Mouse (Mus musculus): Measurements from ENCODE around the gene Ugt1a8. TPM values are rescaled to one million over a fixed set of nuclear protein-coding genes. Genes with fewer than 3 reads are reported as not detected.
"Not testable (repeated sequence)": the region's sequence is repeated elsewhere in the genome, so short reads cannot be mapped to it uniquely, and the experiment has no call there.

Gene Ugt1a8
- polyA plus RNA-seq, 1 experiment from 2014 or later = not detected

DNA sequence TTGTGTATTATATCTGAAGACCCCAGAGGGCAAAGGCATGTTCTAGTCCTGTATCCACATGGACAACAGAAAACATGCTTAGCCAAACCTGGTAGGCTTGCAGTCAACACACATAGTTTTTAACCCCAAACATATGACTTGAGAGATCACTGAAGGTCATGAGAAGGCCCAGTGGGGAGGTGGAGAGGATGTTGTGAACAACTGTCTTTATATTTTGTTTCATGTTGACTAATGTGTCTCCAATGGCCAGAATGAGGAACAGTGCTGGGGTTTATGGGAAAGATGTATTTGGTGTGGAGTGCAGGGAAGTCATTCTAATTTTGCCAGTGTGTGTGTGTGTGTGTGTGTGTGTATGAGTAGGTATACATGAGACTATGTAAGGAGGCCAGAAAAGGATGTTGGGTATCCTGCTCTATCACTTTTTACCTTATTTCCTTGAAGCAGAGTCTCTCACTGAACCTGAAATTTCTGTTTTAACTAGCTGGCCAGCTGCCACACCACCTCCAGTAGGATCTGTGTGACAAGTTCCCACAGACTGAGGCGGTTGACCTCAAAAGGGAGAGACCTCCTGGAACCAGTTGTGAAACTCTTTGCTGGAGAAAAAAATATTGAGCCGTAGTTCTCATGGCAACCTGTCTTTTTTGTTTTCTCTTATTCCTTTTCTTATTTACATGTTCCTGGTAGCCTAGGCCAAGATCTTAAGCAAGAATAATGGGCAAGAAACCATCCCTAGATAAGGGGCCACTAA is 136.6 kb downstream of the Ugt1a8 start:
- no peak for ATAC-seq (ENCODE audit: insufficient number of reproducible peaks, low FRiP score, low TSS enrichment, low read depth)
- Histone ChIP-seq H3K4me2 (replicated peaks) (no peak overlapping the region), H3K36me3 (no peaks in the 10 kb centered on the region), H3K27me3 (no peaks in the 10 kb centered on the region), H3K4me3 (replicated peaks) (no peak overlapping the region), H3K4me1 (no peaks in the 10 kb centered on the region), H3K9ac (no peak overlapping the region), H3K27ac (replicated peaks) (no peak overlapping the region), H3K9me3 (replicated peaks) (peaks cover 34% of the 10 kb centered on the region)
- 66% methylated on average over 2 of the region's 2 CpGs for WGBS

DNA sequence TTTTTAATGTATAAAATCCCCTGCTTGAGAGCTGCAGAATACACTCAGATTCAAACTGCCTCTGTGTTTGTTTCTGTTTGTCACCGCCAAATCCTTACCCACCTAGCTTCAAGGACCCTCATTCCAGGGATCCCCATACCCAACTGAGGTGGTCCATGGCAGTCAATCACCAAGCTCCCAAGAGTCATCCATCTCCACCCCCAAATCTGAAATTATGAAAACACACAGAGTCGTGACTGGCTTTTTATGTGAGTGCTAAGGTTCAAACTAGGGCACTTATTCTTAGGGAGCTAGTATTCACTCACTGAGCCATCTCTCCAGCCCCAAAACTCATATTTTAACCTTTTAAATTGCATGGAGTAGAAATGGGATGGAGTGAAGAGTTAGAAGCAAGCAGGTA is 137.7 kb downstream of the Ugt1a8 start:
- H3K36me3 ChIP-seq; H3K27me3 ChIP-seq; ATAC-seq (ENCODE audit: insufficient number of reproducible peaks, low FRiP score, low TSS enrichment, low read depth); H3K9ac ChIP-seq; H3K4me1 ChIP-seq; H3K4me3 ChIP-seq (replicated peaks); H3K27ac ChIP-seq (replicated peaks); H3K4me2 ChIP-seq (replicated peaks): not testable (repeated sequence)
- 31% methylated on average over 2 of the region's 2 CpGs for WGBS
- H3K9me3 ChIP-seq (replicated peaks) = peaks cover 44% of the 10 kb centered on the region

DNA sequence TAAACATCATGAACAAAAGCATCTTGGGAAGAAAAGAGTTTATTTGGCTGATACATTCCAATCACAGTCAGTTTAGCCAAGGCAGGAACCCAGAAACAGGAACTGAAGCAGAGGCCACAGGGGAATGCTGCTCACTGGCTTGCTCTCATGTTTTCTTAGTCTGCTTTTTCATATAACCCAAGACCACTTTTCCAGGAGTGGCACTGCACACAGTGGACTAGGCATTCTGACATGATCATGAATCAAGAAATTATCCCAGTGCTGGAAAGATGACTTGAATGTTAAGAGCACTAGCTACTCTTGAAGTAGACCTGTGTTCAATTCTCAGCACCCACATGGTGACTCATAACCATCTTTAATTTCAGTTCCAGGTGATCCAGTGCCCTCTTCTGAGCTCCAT is 138.1 kb downstream of the Ugt1a8 start:
- no peaks in the 10 kb centered on the region for H3K27me3 ChIP-seq
- no peak overlapping the region for H3K27ac ChIP-seq (replicated peaks)
- no peak overlapping the region for H3K4me2 ChIP-seq (replicated peaks)
- no peak overlapping the region for H3K4me3 ChIP-seq (replicated peaks)
- ATAC-seq (ENCODE audit: insufficient number of reproducible peaks, low FRiP score, low TSS enrichment, low read depth) = no peak
- H3K9me3 ChIP-seq (replicated peaks) = peaks cover 48% of the 10 kb centered on the region
- no peaks in the 10 kb centered on the region for H3K4me1 ChIP-seq
- no peak overlapping the region for H3K9ac ChIP-seq
- no peaks in the 10 kb centered on the region for H3K36me3 ChIP-seq

DNA sequence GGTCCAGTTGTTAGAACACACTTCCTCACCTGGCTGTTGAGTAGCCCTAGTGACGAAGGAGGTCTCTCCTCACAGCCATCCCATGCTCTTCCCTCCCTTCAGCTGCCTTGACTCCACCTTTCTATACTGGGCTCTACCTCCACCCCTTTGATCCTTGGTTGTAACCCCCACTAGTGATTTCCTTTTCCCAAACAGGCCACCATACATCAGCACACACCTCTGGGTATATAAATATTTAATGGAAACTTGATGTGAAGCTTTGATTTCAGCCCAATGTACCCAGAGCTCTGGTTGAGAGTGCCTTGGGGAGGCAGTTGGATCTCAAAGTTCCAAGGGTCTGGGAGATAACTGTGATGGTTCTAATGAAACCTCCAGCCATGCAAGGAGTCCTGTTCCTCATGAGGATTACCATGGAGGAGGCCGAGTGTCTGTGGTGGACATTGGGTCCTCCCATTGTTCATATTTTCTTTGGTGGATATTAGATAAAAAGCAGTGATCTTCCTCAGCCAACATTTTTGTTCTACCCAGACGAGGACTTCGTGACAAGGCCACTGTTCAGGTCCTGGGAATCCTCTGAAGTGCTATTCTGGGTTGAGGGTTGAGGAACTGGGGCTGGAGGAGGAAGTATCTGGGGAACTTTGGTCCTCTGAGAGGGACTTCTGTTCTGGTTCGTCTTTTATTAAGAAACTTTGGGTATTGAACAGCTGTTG is 139.2 kb downstream of the Ugt1a8 start, which contains the start of gene Mroh2a:
Gene Mroh2a, plus strand, starts transcription at position 317 of the 710 bp plus-strand sequence.
- Histone ChIP-seq H3K27me3 (no peaks in the 10 kb centered on the region), H3K4me3 (replicated peaks) (no peak within 1 kb of the TSS), H3K27ac (replicated peaks) (no peak within 1 kb of the TSS), H3K9ac (no peak within 1 kb of the TSS), H3K4me2 (replicated peaks) (no peak within 1 kb of the TSS), H3K4me1 (no peaks in the 10 kb centered on the region), H3K36me3 (no peaks in the 10 kb centered on the region), H3K9me3 (replicated peaks) (peaks cover 58% of the 10 kb centered on the region)
- WGBS = 53% methylated on average over 5 of the region's 5 CpGs
- ATAC-seq (ENCODE audit: insufficient number of reproducible peaks, low FRiP score, low TSS enrichment, low read depth) = no peak

DNA sequence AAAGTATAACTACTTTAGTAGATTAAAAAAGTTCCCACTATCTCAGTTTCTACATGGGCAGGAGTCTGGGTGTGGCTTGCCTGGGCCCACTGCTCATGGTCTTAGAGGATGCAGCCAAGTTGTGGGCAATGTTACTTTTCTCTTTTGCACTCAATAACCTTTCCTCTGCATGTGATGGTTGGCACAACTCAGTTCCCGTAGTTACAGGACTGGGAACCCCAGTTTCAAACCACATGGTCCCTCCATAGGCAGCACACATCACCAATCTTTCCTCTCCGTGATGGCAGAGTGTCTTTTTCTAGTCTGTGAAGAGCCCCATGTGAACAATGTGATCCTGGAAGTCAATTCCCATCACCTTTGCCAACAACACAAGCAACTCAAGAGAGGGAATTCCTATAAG is 139.9 kb downstream of the Ugt1a8 start:
- Histone ChIP-seq H3K4me2 (replicated peaks) (no peak overlapping the region), H3K4me3 (replicated peaks) (no peak overlapping the region), H3K4me1 (no peaks in the 10 kb centered on the region), H3K36me3 (no peaks in the 10 kb centered on the region), H3K9ac (no peak overlapping the region), H3K9me3 (replicated peaks) (peaks cover 65% of the 10 kb centered on the region), H3K27ac (replicated peaks) (no peak overlapping the region), H3K27me3 (no peaks in the 10 kb centered on the region)
- ATAC-seq (ENCODE audit: insufficient number of reproducible peaks, low FRiP score, low TSS enrichment, low read depth) = no peak
- 58% methylated on average over 2 of the region's 2 CpGs for WGBS

DNA sequence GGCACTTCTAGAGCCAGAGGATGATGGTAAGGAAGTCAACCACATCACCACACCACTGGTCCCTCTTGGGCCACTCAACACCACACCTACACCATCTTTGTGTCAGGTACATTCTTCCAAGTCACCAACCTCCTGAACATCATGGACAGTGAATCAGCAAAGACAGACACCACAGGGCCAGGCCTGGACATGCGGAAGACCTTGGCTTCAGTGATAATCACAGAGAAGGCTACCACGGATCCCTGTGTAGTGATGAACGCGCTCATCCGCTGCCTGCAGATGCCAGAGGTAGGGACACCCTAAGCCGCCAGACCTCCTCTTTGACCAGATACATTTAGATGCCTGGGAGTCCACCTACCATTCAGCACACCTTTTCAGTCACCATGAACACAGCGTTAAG is 140.5 kb downstream of the Ugt1a8 start:
- Histone ChIP-seq H3K9ac (no peak overlapping the region), H3K4me2 (replicated peaks) (no peak overlapping the region), H3K9me3 (replicated peaks) (peaks cover 71% of the 10 kb centered on the region), H3K4me1 (no peaks in the 10 kb centered on the region), H3K27ac (replicated peaks) (no peak overlapping the region), H3K27me3 (no peaks in the 10 kb centered on the region), H3K4me3 (replicated peaks) (no peak overlapping the region), H3K36me3 (no peaks in the 10 kb centered on the region)
- no peak for ATAC-seq (ENCODE audit: insufficient number of reproducible peaks, low FRiP score, low TSS enrichment, low read depth)
- 68% methylated on average over 7 of the region's 7 CpGs for WGBS

DNA sequence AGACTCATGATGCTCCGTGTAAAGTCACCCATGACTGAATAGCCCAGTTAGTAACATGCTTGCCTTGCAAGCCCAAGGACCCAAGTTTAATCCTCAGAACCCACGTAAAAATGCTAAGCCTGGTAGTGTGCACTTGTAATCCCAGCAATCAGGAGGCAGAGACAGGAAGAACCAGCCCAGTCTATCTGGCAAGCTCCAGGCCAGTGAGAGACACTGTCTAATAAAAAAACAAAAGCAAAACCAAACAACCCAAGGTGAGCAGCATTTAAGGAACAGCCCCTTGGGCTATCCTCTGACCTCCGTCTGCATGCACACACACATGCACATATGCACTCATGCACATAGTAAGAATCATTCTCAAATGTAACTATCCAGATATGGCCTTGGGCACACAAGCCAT is 142.0 kb downstream of the Ugt1a8 start:
- H3K36me3 ChIP-seq = no peaks in the 10 kb centered on the region
- no peak overlapping the region for H3K9ac ChIP-seq
- H3K4me3 ChIP-seq (replicated peaks) = no peak overlapping the region
- no peaks in the 10 kb centered on the region for H3K4me1 ChIP-seq
- no peaks in the 10 kb centered on the region for H3K27me3 ChIP-seq
- H3K4me2 ChIP-seq (replicated peaks) = no peak overlapping the region
- H3K27ac ChIP-seq (replicated peaks) = no peak overlapping the region
- ATAC-seq (ENCODE audit: insufficient number of reproducible peaks, low FRiP score, low TSS enrichment, low read depth) = no peak
- 79% methylated on average over 3 of the region's 3 CpGs for WGBS
- peaks cover 78% of the 10 kb centered on the region for H3K9me3 ChIP-seq (replicated peaks)

DNA sequence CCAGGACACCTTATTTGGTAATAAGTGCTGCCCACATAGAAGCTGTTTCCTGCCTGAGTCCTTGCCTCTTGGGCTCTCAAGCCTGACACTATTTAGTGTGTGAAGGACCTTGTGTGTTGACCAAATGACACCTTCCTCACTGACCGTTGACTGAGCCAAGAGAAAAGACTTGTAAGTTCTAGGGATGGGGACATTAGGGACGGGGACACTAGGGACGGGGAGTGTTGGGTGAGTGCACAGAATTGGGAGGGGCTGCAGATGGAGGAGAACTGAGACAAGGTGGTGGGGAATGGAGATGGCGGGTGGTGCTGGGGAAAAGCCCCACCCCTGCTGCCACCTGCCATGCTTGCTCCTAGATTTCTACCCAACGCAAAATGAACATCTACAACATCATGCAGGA is 142.4 kb downstream of the Ugt1a8 start:
- peaks cover 79% of the 10 kb centered on the region for H3K9me3 ChIP-seq (replicated peaks)
- no peaks in the 10 kb centered on the region for H3K4me1 ChIP-seq
- H3K36me3 ChIP-seq = no peaks in the 10 kb centered on the region
- ATAC-seq (ENCODE audit: insufficient number of reproducible peaks, low FRiP score, low TSS enrichment, low read depth) = no peak
- no peak overlapping the region for H3K4me3 ChIP-seq (replicated peaks)
- H3K27ac ChIP-seq (replicated peaks) = no peak overlapping the region
- H3K9ac ChIP-seq = no peak overlapping the region
- H3K27me3 ChIP-seq = no peaks in the 10 kb centered on the region
- H3K4me2 ChIP-seq (replicated peaks) = no peak overlapping the region
- WGBS = 84% methylated on average over 5 of the region's 5 CpGs

DNA sequence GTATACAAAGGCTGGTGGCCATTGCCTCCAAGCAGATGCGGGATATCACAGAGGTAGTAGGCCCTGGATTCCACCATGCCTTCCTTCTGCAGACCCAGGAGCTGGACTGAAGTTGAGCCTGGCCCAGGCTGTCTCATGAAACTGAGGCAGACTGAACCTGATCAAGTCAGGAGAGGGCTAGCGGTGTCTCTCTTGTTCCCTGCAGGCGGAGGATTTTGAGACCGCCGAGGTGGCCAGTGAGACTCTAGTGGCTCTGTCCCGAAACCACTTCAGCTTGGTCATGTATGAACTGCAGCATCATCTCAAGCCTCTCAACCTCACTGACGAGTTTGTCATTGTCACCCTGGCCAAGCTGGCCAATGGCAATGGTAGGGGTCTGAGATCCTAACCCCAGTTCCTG is 142.8 kb downstream of the Ugt1a8 start:
- Histone ChIP-seq H3K27me3 (no peaks in the 10 kb centered on the region), H3K4me1 (no peaks in the 10 kb centered on the region), H3K36me3 (no peaks in the 10 kb centered on the region), H3K27ac (replicated peaks) (no peak overlapping the region), H3K4me2 (replicated peaks) (no peak overlapping the region), H3K9ac (no peak overlapping the region), H3K9me3 (replicated peaks) (peaks cover 82% of the 10 kb centered on the region), H3K4me3 (replicated peaks) (no peak overlapping the region)
- 69% methylated on average over 7 of the region's 7 CpGs for WGBS
- no peak for ATAC-seq (ENCODE audit: insufficient number of reproducible peaks, low FRiP score, low TSS enrichment, low read depth)

DNA sequence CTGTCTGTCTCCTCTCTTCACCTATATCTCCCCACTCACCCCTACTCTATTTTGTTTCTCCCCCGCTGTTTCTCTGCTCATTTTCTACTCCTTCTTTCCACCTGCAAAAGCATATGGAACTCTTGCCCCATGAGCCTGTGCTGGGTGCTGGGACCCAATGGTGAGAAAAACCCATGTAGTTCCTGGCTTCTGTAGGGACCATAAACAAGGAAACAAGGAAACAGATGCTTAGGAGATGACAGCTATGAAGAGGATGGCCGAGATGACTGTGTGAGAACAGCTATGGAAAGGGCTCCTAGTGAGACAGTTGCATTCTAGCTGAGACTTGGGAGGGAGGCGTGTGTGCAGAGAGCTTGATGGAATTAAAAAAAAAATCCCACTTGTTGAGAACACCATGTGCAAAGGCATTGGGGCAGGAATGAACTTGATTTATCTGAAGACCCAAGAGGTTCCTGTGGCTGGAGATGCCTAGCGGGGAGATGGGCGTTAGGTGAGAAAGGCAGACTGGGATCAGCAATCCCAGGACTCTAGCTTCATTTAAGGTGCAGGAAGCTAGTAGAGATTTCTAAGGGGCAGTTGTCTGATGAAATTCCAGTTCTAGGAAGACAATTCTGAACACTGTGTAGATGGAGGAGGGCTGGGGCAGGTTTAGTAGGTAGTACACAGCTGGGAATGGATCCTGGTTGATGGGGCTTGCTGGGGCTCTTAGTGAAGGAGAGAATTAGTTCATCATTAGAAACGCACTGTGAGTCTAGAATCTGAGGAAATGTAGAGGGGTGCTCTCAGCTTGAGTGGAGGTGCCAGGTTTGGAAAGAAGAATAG is 143.6 kb downstream of the Ugt1a8 start:
- H3K9ac ChIP-seq = no peak overlapping the region

DNA sequence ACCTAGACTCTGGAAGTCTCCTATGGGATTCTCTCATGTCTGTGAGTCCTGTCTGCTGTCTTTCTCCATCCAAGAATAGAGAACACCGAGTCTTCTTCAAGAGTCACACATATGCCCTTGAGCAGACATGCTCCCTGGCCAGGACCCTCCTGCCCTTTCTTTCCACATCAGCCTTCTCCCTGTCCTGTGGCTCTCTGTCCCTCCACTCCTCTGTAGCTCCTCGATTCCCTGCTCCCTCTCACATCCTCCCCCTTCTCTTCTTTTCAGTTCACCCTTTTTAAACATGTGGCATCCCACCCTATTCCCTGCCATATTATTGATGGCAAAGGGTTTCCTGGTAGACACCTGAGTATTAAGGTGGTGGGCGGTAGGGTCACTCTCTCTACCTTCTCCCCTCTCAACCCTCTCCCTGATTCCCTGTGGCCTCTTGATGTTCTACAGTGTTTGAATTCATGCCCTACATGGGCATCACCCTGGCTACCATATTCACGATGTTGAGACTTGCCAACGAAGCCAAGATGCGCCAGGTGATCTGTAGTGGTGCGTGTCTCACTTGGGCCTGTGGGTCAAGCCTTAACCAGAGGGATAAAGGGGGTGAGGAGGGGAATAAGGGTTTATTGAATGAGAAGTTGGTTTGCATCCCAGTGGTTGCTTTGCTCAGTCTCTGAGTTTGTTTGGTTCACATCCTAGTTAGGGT is 144.3 kb downstream of the Ugt1a8 start:
- H3K27me3 ChIP-seq = no peaks in the 10 kb centered on the region
- no peaks in the 10 kb centered on the region for H3K36me3 ChIP-seq
- WGBS = 63% methylated on average over 7 of the region's 7 CpGs
- no peak overlapping the region for H3K4me2 ChIP-seq (replicated peaks)
- ATAC-seq (ENCODE audit: insufficient number of reproducible peaks, low FRiP score, low TSS enrichment, low read depth) = no peak
- no peak overlapping the region for H3K27ac ChIP-seq (replicated peaks)
- H3K9ac ChIP-seq = no peak overlapping the region
- no peak overlapping the region for H3K4me3 ChIP-seq (replicated peaks)
- H3K9me3 ChIP-seq (replicated peaks) = peaks cover 76% of the 10 kb centered on the region
- H3K4me1 ChIP-seq = no peaks in the 10 kb centered on the region

More for the DNA sequence above, 143.6 kb downstream of the Ugt1a8 start:
- no peaks in the 10 kb centered on the region for H3K4me1 ChIP-seq
- 75% methylated on average over 6 of the region's 6 CpGs for WGBS
- no peaks in the 10 kb centered on the region for H3K27me3 ChIP-seq
- H3K27ac ChIP-seq (replicated peaks) = no peak overlapping the region
- ATAC-seq (ENCODE audit: insufficient number of reproducible peaks, low FRiP score, low TSS enrichment, low read depth) = no peak
- no peak overlapping the region for H3K4me2 ChIP-seq (replicated peaks)
- no peak overlapping the region for H3K4me3 ChIP-seq (replicated peaks)
- peaks cover 83% of the 10 kb centered on the region for H3K9me3 ChIP-seq (replicated peaks)
- H3K36me3 ChIP-seq = no peaks in the 10 kb centered on the region
